Mouse (Mus musculus) kidney, embryonic 14.5 days (tissue): ENCODE measurements around the gene Utp11. TPM values are rescaled to one million over a fixed set of nuclear protein-coding genes. Genes with fewer than 3 reads are reported as not detected.
"Not testable (repeated sequence)": the region's sequence is repeated elsewhere in the genome, so short reads cannot be mapped to it uniquely, and the experiment has no call there.

Source experiments
- ATAC-seq: fragments of 200-750 bp; cut with Nextera tagmentation; 2 replicates; pipeline ENCODE4 v1.8.0; 2017; ENCODE audit warnings: moderate number of reproducible peaks, mild to moderate bottlenecking, moderate TSS enrichment, moderate library complexity; ENCODE audit not compliant: low FRiP score, low TSS enrichment
- H3K27ac ChIP-seq: fragments of 300-500 bp; sonication (generic); 2 replicates; pipeline ENCODE4 v1.5.1; 2014; ENCODE audit warnings: low read depth, mild to moderate bottlenecking, low read length, moderate library complexity, mixed read lengths
- H3K27me3 ChIP-seq: fragments of 300-500 bp; sonication (generic); 2 replicates; pipeline ENCODE4 v1.6.1; 2014; ENCODE audit warnings: mild to moderate bottlenecking, low read length; ENCODE audit not compliant: control insufficient read depth, insufficient read depth
- H3K36me3 ChIP-seq: fragments of 300-500 bp; sonication (generic); 2 replicates; pipeline ENCODE4 v1.6.1; 2014; ENCODE audit warnings: low read length, mixed read lengths; ENCODE audit not compliant: control insufficient read depth, insufficient read depth
- H3K4me1 ChIP-seq: fragments of 300-500 bp; sonication (generic); 2 replicates; pipeline ENCODE4 v1.6.1; 2014; ENCODE audit warnings: low read length, mixed read lengths; ENCODE audit not compliant: control insufficient read depth, insufficient read depth
- H3K4me2 ChIP-seq: fragments of 300-500 bp; sonication (generic); replicated peaks from 2 replicates; pipeline ENCODE4 v1.6.1; 2014; ENCODE audit warnings: low read depth, mild to moderate bottlenecking, low read length
- H3K4me3 ChIP-seq: fragments of 300-500 bp; sonication (generic); 2 replicates; pipeline ENCODE4 v1.5.1; 2014; ENCODE audit warnings: mild to moderate bottlenecking, low read length
- H3K9ac ChIP-seq: fragments of 300-500 bp; sonication (generic); 2 replicates; pipeline ENCODE4 v1.6.1; 2014; ENCODE audit warnings: low read depth, mild to moderate bottlenecking, low read length, moderate library complexity
- H3K9me3 ChIP-seq: fragments of 300-500 bp; sonication (generic); 2 replicates; pipeline ENCODE4 v1.6.1; 2016; ENCODE audit warnings: low read length; ENCODE audit not compliant: control insufficient read depth
- WGBS: fragments of 180-500 bp; shearing (Covaris S2); extraction: QIAGEN DNeasy Blood & Tissue Kit; methylation state at CpG from one replicate; pipeline ENCODE4 v1.1.7; 2014; 5-methylcytosine and 5-hydroxymethylcytosine counted together
- polyA plus RNA-seq: library from polyadenylated mRNA; unstranded; fragments of >200 nt; fragmentation: Nextera tagmentation; extraction: Ambion mirVana; gene quantifications from 2 replicates; pipeline ENCODE4 v1.2.1, GENCODE M21; 2014

The Utp11 gene
- polyA plus RNA-seq, 1 experiment from 2014 or later = 67.9 TPM

- H3K36me3 ChIP-seq = peaks cover 77% of the 10 kb centered on the region
- no peak overlapping the region for H3K4me2 ChIP-seq
- no peak overlapping the region for H3K9ac ChIP-seq
- no peak overlapping the region for H3K27ac ChIP-seq
- 97% methylated on average over 4 of the region's 4 CpGs for WGBS
- H3K4me3 ChIP-seq = no peak overlapping the region
- peaks cover 12% of the 10 kb centered on the region for H3K4me1 ChIP-seq
- H3K27me3 ChIP-seq = no peaks in the 10 kb centered on the region
- no peaks in the 10 kb centered on the region for H3K9me3 ChIP-seq
- no peak for ATAC-seq
Measured at GRCm38 (mm10) chr4:124719101-124719500, 25.7 kb upstream of the Utp11 start.

- H3K9ac ChIP-seq = peak within 1 kb of the TSS; percentile 91
- peaks cover 18% of the 10 kb centered on the region for H3K4me1 ChIP-seq
- WGBS = under 1% methylated on average over 57 of the region's 57 CpGs
- peak within 1 kb of the TSS; percentile 94 for H3K4me3 ChIP-seq
- H3K27me3 ChIP-seq = no peaks in the 10 kb centered on the region
- H3K9me3 ChIP-seq = no peaks in the 10 kb centered on the region
- peak within 1 kb of the TSS; percentile 69 for H3K4me2 ChIP-seq
- H3K36me3 ChIP-seq = peaks cover 38% of the 10 kb centered on the region
- H3K27ac ChIP-seq = peak within 1 kb of the TSS; percentile 51; the same call in 1 of the 2 replicates
- ATAC-seq = peak; percentile 91
Measured at GRCm38 (mm10) chr4:124714545-124715481, 21.4 kb upstream of the Utp11 start, which contains the start of gene Sf3a3. Gene Sf3a3 (plus strand): TSS chr4:124714776.

GRCm38 (mm10) chr4:124713850-124714249, 20.4 kb upstream of the Utp11 start:
- 78% methylated on average over 5 of the region's 5 CpGs for WGBS

GRCm38 (mm10) chr4:124712618-124713017, 19.2 kb upstream of the Utp11 start:
- Histone ChIP-seq H3K27me3 (no peaks in the 10 kb centered on the region), H3K36me3 (peaks cover 16% of the 10 kb centered on the region), H3K27ac (no peak overlapping the region), H3K9ac (no peak overlapping the region), H3K4me2 (no peak overlapping the region), H3K9me3 (no peaks in the 10 kb centered on the region), H3K4me1 (peaks cover 26% of the 10 kb centered on the region), H3K4me3 (no peak overlapping the region)
- 87% methylated on average over 6 of the region's 6 CpGs for WGBS
- no peak for ATAC-seq

More at GRCm38 (mm10) chr4:124713850-124714249, 20.4 kb upstream of the Utp11 start:
- H3K4me2 ChIP-seq, H3K27me3 ChIP-seq, H3K9me3 ChIP-seq, ATAC-seq, H3K9ac ChIP-seq, H3K27ac ChIP-seq, H3K4me3 ChIP-seq: not testable (repeated sequence)
- H3K4me1 ChIP-seq = peaks cover 26% of the 10 kb centered on the region
- peaks cover 29% of the 10 kb centered on the region for H3K36me3 ChIP-seq

GRCm38 (mm10) chr4:124710776-124711291, 17.4 kb upstream of the Utp11 start:
- no peak overlapping the region for H3K9ac ChIP-seq
- peaks cover 4% of the 10 kb centered on the region for H3K36me3 ChIP-seq
- no peaks in the 10 kb centered on the region for H3K27me3 ChIP-seq
- H3K4me3 ChIP-seq = no peak overlapping the region
- no peak overlapping the region for H3K27ac ChIP-seq
- H3K9me3 ChIP-seq = no peaks in the 10 kb centered on the region
- WGBS = 9% methylated on average over 5 of the region's 5 CpGs
- ATAC-seq = no peak
- H3K4me1 ChIP-seq = peaks cover 22% of the 10 kb centered on the region
- no peak overlapping the region for H3K4me2 ChIP-seq

- H3K27me3 ChIP-seq = no peaks in the 10 kb centered on the region
- H3K27ac ChIP-seq = peak overlapping the region; percentile 90
- WGBS = 3% methylated on average over 18 of the region's 18 CpGs
- H3K9me3 ChIP-seq = no peaks in the 10 kb centered on the region
- H3K4me2 ChIP-seq = peak overlapping the region; percentile 64
- no peak for ATAC-seq
- peaks cover 4% of the 10 kb centered on the region; the same call in 1 of the 2 replicates for H3K36me3 ChIP-seq
- peak overlapping the region; percentile 51; the same call in 1 of the 2 replicates for H3K9ac ChIP-seq
- H3K4me3 ChIP-seq = peak overlapping the region; percentile 26; the same call in 1 of the 2 replicates
- peaks cover 24% of the 10 kb centered on the region for H3K4me1 ChIP-seq
Measured at GRCm38 (mm10) chr4:124709961-124710446, 16.6 kb upstream of the Utp11 start.

- Histone ChIP-seq H3K4me3 (peak overlapping the region; percentile 32), H3K4me1 (peaks cover 36% of the 10 kb centered on the region), H3K9ac (peak overlapping the region; percentile 48; the same call in 1 of the 2 replicates)
Measured at GRCm38 (mm10) chr4:124708518-124709477, 15.4 kb upstream of the Utp11 start.

GRCm38 (mm10) chr4:124708200-124708517, 14.8 kb upstream of the Utp11 start:
- peaks cover 42% of the 10 kb centered on the region for H3K4me1 ChIP-seq
- H3K4me3 ChIP-seq = not testable (repeated sequence)
- 9% methylated on average over 1 of the region's 1 CpGs for WGBS

More at GRCm38 (mm10) chr4:124708518-124709477, 15.4 kb upstream of the Utp11 start:
- peaks cover 4% of the 10 kb centered on the region; the same call in 1 of the 2 replicates for H3K36me3 ChIP-seq
- H3K4me2 ChIP-seq = peak overlapping the region; percentile 64
- H3K27me3 ChIP-seq = no peaks in the 10 kb centered on the region
- WGBS = 1% methylated on average over 41 of the region's 41 CpGs
- no peaks in the 10 kb centered on the region for H3K9me3 ChIP-seq
- ATAC-seq = peak; percentile 87
- peak overlapping the region; percentile 90 for H3K27ac ChIP-seq

More at GRCm38 (mm10) chr4:124708200-124708517, 14.8 kb upstream of the Utp11 start:
- Histone ChIP-seq H3K27ac (peak overlapping the region; percentile 90), H3K4me2 (peak overlapping the region; percentile 64), H3K9ac (peak overlapping the region; percentile 48; the same call in 1 of the 2 replicates)
- not testable (repeated sequence) for H3K27me3 ChIP-seq, H3K36me3 ChIP-seq, ATAC-seq, H3K9me3 ChIP-seq
